Mouse (Mus musculus): Measurements from ENCODE around the gene Zbtb38. TPM values are rescaled to one million over a fixed set of nuclear protein-coding genes. Genes with fewer than 3 reads are reported as not detected.

Gene Zbtb38
- total RNA-seq (2021) (10 to 100 TPM; 42.3 to 43.5 TPM), polyA plus RNA-seq (2012; rRNA removed) (9.0 and 16.0 TPM in 2 replicates)
- long read RNA-seq, partial matches to known transcripts = 1 of 3 reads
- long read RNA-seq, other reads (novel, unspliced or antisense) = 2 of 3 reads

GRCm38 (mm10) chr9:96752603-96753114, at the start of gene Zbtb38:
TSS of gene Zbtb38 (minus strand) at chr9:96752831.
- H3K27me3 ChIP-seq (ENCODE audit: control insufficient read depth, insufficient read depth, low read length) = no peaks in the 10 kb centered on the region
- intact Hi-C loops (cut with DNase I) = no loop called here
- peak within 1 kb of the TSS; percentile 50 for H3K9ac ChIP-seq (ENCODE audit: low read depth, low read length)
- peaks cover 7% of the 10 kb centered on the region for H3K4me1 ChIP-seq (ENCODE audit: control insufficient read depth, insufficient read depth, low read length)
- peak; percentile 88 to 90 for DNase-seq
- H3K27ac ChIP-seq = peak within 1 kb of the TSS; percentile 87
- H3K36me3 ChIP-seq (ENCODE audit: control insufficient read depth, insufficient read depth, low read length) = no peaks in the 10 kb centered on the region
- 7% methylated on average over 15 of the region's 15 CpGs for WGBS
- TF ChIP-seq POLR2A (IDR thresholded peaks at IDR 0.05; ENCODE audit: insufficient read depth, low read depth, low read length) (peak; percentile 71), EP300 (IDR thresholded peaks at IDR 0.05; ENCODE audit: insufficient read depth, low read depth, low read length) (peak; percentile 85), CTCF (IDR thresholded peaks at IDR 0.05) (no peak)
- H3K79me2 ChIP-seq (replicated peaks; ENCODE audit: control insufficient read depth, insufficient read depth, low read length) = no peaks in the 10 kb centered on the region
- H3K4me3 ChIP-seq = peak within 1 kb of the TSS; percentile 33

GRCm38 (mm10) chr9:96800131-96800825, 47.6 kb upstream of the Zbtb38 start:
- Histone ChIP-seq H3K9ac (ENCODE audit: low read depth, low read length) (no peak overlapping the region), H3K4me3 (no peak overlapping the region), H3K4me1 (ENCODE audit: control insufficient read depth, insufficient read depth, low read length) (0 out of 2 replicates have a peak, but pooled peaks cover under 1% of the 10 kb centered on the region), H3K27me3 (ENCODE audit: control insufficient read depth, insufficient read depth, low read length) (no peaks in the 10 kb centered on the region), H3K79me2 (replicated peaks; ENCODE audit: control insufficient read depth, insufficient read depth, low read length) (no peaks in the 10 kb centered on the region), H3K27ac (no peak overlapping the region), H3K36me3 (ENCODE audit: control insufficient read depth, insufficient read depth, low read length) (no peaks in the 10 kb centered on the region)
- intact Hi-C loops (cut with DNase I) = no loop called here
- WGBS = 23% methylated on average over 5 of the region's 5 CpGs
- no peak for TF ChIP-seq EP300 (IDR thresholded peaks at IDR 0.05; ENCODE audit: insufficient read depth, low read depth, low read length)
- peak; percentile 47 for TF ChIP-seq CTCF (IDR thresholded peaks at IDR 0.05)
- no peak for DNase-seq

GRCm38 (mm10) chr9:96797311-96797710, 44.7 kb upstream of the Zbtb38 start:
- Histone ChIP-seq H3K27me3 (ENCODE audit: control insufficient read depth, insufficient read depth, low read length) (no peaks in the 10 kb centered on the region), H3K79me2 (replicated peaks; ENCODE audit: control insufficient read depth, insufficient read depth, low read length) (no peaks in the 10 kb centered on the region), H3K4me1 (ENCODE audit: control insufficient read depth, insufficient read depth, low read length) (0 out of 2 replicates have a peak, but pooled peaks cover 2% of the 10 kb centered on the region), H3K27ac (no peak overlapping the region), H3K36me3 (ENCODE audit: control insufficient read depth, insufficient read depth, low read length) (no peaks in the 10 kb centered on the region), H3K4me3 (no peak overlapping the region), H3K9ac (ENCODE audit: low read depth, low read length) (no peak overlapping the region)
- TF ChIP-seq CTCF (IDR thresholded peaks at IDR 0.05) (no peak), EP300 (IDR thresholded peaks at IDR 0.05; ENCODE audit: insufficient read depth, low read depth, low read length) (no peak), POLR2A (IDR thresholded peaks at IDR 0.05; ENCODE audit: insufficient read depth, low read depth, low read length) (no peak)
- WGBS = 70% methylated on average over 3 of the region's 3 CpGs
- DNase-seq = no peak
- intact Hi-C loops (cut with DNase I) = no loop called here

GRCm38 (mm10) chr9:96795399-96795928, 42.8 kb upstream of the Zbtb38 start:
- Histone ChIP-seq H3K4me1 (ENCODE audit: control insufficient read depth, insufficient read depth, low read length) (0 out of 2 replicates have a peak, but pooled peaks cover 2% of the 10 kb centered on the region), H3K4me3 (peak overlapping the region; percentile 46), H3K9ac (ENCODE audit: low read depth, low read length) (peak overlapping the region; percentile 33; the same call in 1 of the 2 replicates), H3K27ac (peak overlapping the region; percentile 43), H3K36me3 (ENCODE audit: control insufficient read depth, insufficient read depth, low read length) (no peaks in the 10 kb centered on the region), H3K79me2 (replicated peaks; ENCODE audit: control insufficient read depth, insufficient read depth, low read length) (no peaks in the 10 kb centered on the region), H3K27me3 (ENCODE audit: control insufficient read depth, insufficient read depth, low read length) (no peaks in the 10 kb centered on the region)
- TF ChIP-seq CTCF (IDR thresholded peaks at IDR 0.05) = no peak
- TF ChIP-seq POLR2A (IDR thresholded peaks at IDR 0.05; ENCODE audit: insufficient read depth, low read depth, low read length) = no peak
- TF ChIP-seq EP300 (IDR thresholded peaks at IDR 0.05; ENCODE audit: insufficient read depth, low read depth, low read length) = no peak
- intact Hi-C loops (cut with DNase I) = no loop called here
- DNase-seq = peak; percentile 37 to 56
- 8% methylated on average over 10 of the region's 10 CpGs for WGBS

GRCm38 (mm10) chr9:96794601-96795000, 42.0 kb upstream of the Zbtb38 start:
- Histone ChIP-seq H3K4me1 (ENCODE audit: control insufficient read depth, insufficient read depth, low read length) (0 out of 2 replicates have a peak, but pooled peaks cover 2% of the 10 kb centered on the region), H3K4me3 (no peak overlapping the region), H3K36me3 (ENCODE audit: control insufficient read depth, insufficient read depth, low read length) (no peaks in the 10 kb centered on the region), H3K79me2 (replicated peaks; ENCODE audit: control insufficient read depth, insufficient read depth, low read length) (no peaks in the 10 kb centered on the region), H3K27ac (no peak overlapping the region), H3K9ac (ENCODE audit: low read depth, low read length) (no peak overlapping the region), H3K27me3 (ENCODE audit: control insufficient read depth, insufficient read depth, low read length) (no peaks in the 10 kb centered on the region)
- no peak for TF ChIP-seq EP300 (IDR thresholded peaks at IDR 0.05; ENCODE audit: insufficient read depth, low read depth, low read length)
- TF ChIP-seq CTCF (IDR thresholded peaks at IDR 0.05) = no peak
- TF ChIP-seq POLR2A (IDR thresholded peaks at IDR 0.05; ENCODE audit: insufficient read depth, low read depth, low read length) = no peak
- WGBS = 97% methylated on average over 2 of the region's 2 CpGs
- DNase-seq = no peak
- intact Hi-C loops (cut with DNase I) = no loop called here

GRCm38 (mm10) chr9:96792543-96792942, 39.9 kb upstream of the Zbtb38 start:
- DNase-seq = no peak
- Histone ChIP-seq H3K9ac (ENCODE audit: low read depth, low read length) (no peak overlapping the region), H3K79me2 (replicated peaks; ENCODE audit: control insufficient read depth, insufficient read depth, low read length) (no peaks in the 10 kb centered on the region), H3K27me3 (ENCODE audit: control insufficient read depth, insufficient read depth, low read length) (no peaks in the 10 kb centered on the region), H3K27ac (no peak overlapping the region), H3K4me1 (ENCODE audit: control insufficient read depth, insufficient read depth, low read length) (0 out of 2 replicates have a peak, but pooled peaks cover 2% of the 10 kb centered on the region), H3K36me3 (ENCODE audit: control insufficient read depth, insufficient read depth, low read length) (no peaks in the 10 kb centered on the region), H3K4me3 (no peak overlapping the region)
- intact Hi-C loops (cut with DNase I) = no loop called here
- 72% methylated on average over 2 of the region's 2 CpGs for WGBS
- TF ChIP-seq EP300 (IDR thresholded peaks at IDR 0.05; ENCODE audit: insufficient read depth, low read depth, low read length) = no peak
- no peak for TF ChIP-seq POLR2A (IDR thresholded peaks at IDR 0.05; ENCODE audit: insufficient read depth, low read depth, low read length)
- TF ChIP-seq CTCF (IDR thresholded peaks at IDR 0.05) = no peak

Data from heart, adult 2 months (tissue).